8 mouse cellular contexts compared by ENCODE assay signal in genomic region chr5:147186781-147187551, GRCm38 (mm10). TPM values are rescaled to one million over a fixed set of nuclear protein-coding genes. Genes with fewer than 3 reads are reported as not detected.
DNase-seq lines count a peak whose midpoint lies in the region; ATAC-seq lines count a peak whose summit lies in the region.

No protein-coding gene starts in this region.

- H3K9ac ChIP-seq in heart, embryonic 15.5 days = no peak overlapping the region
- H3K9ac ChIP-seq in forebrain, embryonic 12.5 days = no peak overlapping the region
- no peak overlapping the region for H3K9ac ChIP-seq in limb, embryonic 15.5 days
- H3K9ac ChIP-seq in stomach, embryonic 14.5 days (replicated peaks; ENCODE audit: low read depth, low read length) = no peak overlapping the region

- no peak for ATAC-seq in heart, embryonic 15.5 days (replicated peaks; ENCODE audit: insufficient number of reproducible peaks, insufficient read depth, low FRiP score, low read depth)
- peak; percentile 31 for ATAC-seq in forebrain, embryonic 12.5 days (ENCODE audit: low FRiP score)
- ATAC-seq in limb, embryonic 15.5 days (ENCODE audit: insufficient number of reproducible peaks, low FRiP score, low TSS enrichment, low read depth) = no peak
- no peak for ATAC-seq in stomach, embryonic 14.5 days (ENCODE audit: insufficient number of reproducible peaks, insufficient read depth, low FRiP score, low read depth)

- H3K27ac ChIP-seq in heart, embryonic 15.5 days = no peak overlapping the region
- no peak overlapping the region for H3K27ac ChIP-seq in forebrain, embryonic 12.5 days
- no peak overlapping the region for H3K27ac ChIP-seq in limb, embryonic 15.5 days
- no peak overlapping the region for H3K27ac ChIP-seq in stomach, embryonic 14.5 days (ENCODE audit: low read length)

- H3K36me3 ChIP-seq in heart, embryonic 15.5 days = no peaks in the 10 kb centered on the region
- no peaks in the 10 kb centered on the region for H3K36me3 ChIP-seq in forebrain, embryonic 12.5 days (replicated peaks)
- no peaks in the 10 kb centered on the region for H3K36me3 ChIP-seq in limb, embryonic 15.5 days
- no peaks in the 10 kb centered on the region for H3K36me3 ChIP-seq in stomach, embryonic 14.5 days (ENCODE audit: control insufficient read depth, insufficient read depth, low read length)

- peaks cover 29% of the 10 kb centered on the region for H3K4me1 ChIP-seq in heart, embryonic 15.5 days (replicated peaks)
- peaks cover 45% of the 10 kb centered on the region for H3K4me1 ChIP-seq in forebrain, embryonic 12.5 days
- peaks cover 29% of the 10 kb centered on the region for H3K4me1 ChIP-seq in limb, embryonic 15.5 days
- H3K4me1 ChIP-seq in stomach, embryonic 14.5 days (ENCODE audit: control insufficient read depth, insufficient read depth, low read length) = peaks cover 5% of the 10 kb centered on the region

- DNase-seq in heart, postnatal 14 days = no peak
- peak; percentile 35 for DNase-seq in Muller cell, postnatal 12 days (ENCODE audit: inconsistent ontology term)
- DNase-seq in gastrocnemius, adult 18-20 months (ENCODE audit: low spot score) = no peak
- no peak for DNase-seq in urinary bladder, adult 2 months (ENCODE audit: low spot score)

- H3K4me3 ChIP-seq in heart, embryonic 15.5 days = peak overlapping the region; percentile 26
- H3K4me3 ChIP-seq in forebrain, embryonic 12.5 days (replicated peaks) = peak overlapping the region; percentile 43
- peak overlapping the region; percentile 20 for H3K4me3 ChIP-seq in limb, embryonic 15.5 days
- H3K4me3 ChIP-seq in stomach, embryonic 14.5 days (ENCODE audit: low read depth, low read length) = peak overlapping the region; percentile 15

- H3K4me2 ChIP-seq in heart, embryonic 15.5 days = peak overlapping the region; percentile 52
- peak overlapping the region; percentile 65 for H3K4me2 ChIP-seq in forebrain, embryonic 12.5 days
- peak overlapping the region; percentile 31 for H3K4me2 ChIP-seq in limb, embryonic 15.5 days
- 0 out of 2 replicates have a peak overlapping the region, but pooled peaks have one; percentile 29 for H3K4me2 ChIP-seq in stomach, embryonic 14.5 days (replicated peaks; ENCODE audit: low read depth, low read length)

- H3K27me3 ChIP-seq in heart, embryonic 15.5 days = peaks cover 93% of the 10 kb centered on the region
- peaks cover 99% of the 10 kb centered on the region for H3K27me3 ChIP-seq in forebrain, embryonic 12.5 days
- H3K27me3 ChIP-seq in limb, embryonic 15.5 days = peaks cover 98% of the 10 kb centered on the region
- H3K27me3 ChIP-seq in stomach, embryonic 14.5 days (ENCODE audit: control insufficient read depth, insufficient read depth, low read length) = peaks cover 64% of the 10 kb centered on the region

- H3K9me3 ChIP-seq in heart, embryonic 15.5 days (replicated peaks) = 0 out of 2 replicates have a peak, but pooled peaks cover 3% of the 10 kb centered on the region
- peaks cover 6% of the 10 kb centered on the region for H3K9me3 ChIP-seq in forebrain, embryonic 12.5 days
- H3K9me3 ChIP-seq in limb, embryonic 15.5 days = no peaks in the 10 kb centered on the region
- H3K9me3 ChIP-seq in stomach, embryonic 14.5 days (ENCODE audit: control insufficient read depth, low read depth, low read length) = 0 out of 2 replicates have a peak, but pooled peaks cover 4% of the 10 kb centered on the region

- intact Hi-C loops in heart, postnatal 14 days (cut with DNase I) = no loop called here

- 1% methylated on average over 37 of the region's 37 CpGs for WGBS in heart, embryonic 15.5 days
- under 1% methylated on average over 37 of the region's 37 CpGs for WGBS in forebrain, embryonic 12.5 days
- WGBS in limb, embryonic 15.5 days = under 1% methylated on average over 37 of the region's 37 CpGs
- WGBS in stomach, embryonic 14.5 days = 2% methylated on average over 37 of the region's 37 CpGs

RNA-seq across cellular contexts. Expression of gene Gsx1, which starts 1.5 kb away (rescaled TPM):
- not detected in 2 replicates for polyA plus RNA-seq in heart, embryonic 15.5 days (2015; fragmentation: Nextera tagmentation; extraction: Ambion mirVana)
- total RNA-seq in heart, postnatal 14 days (2021) = not detected
- 8.6 and 8.7 TPM in 2 replicates for polyA plus RNA-seq in forebrain, embryonic 12.5 days (2016; fragmentation: Nextera tagmentation; extraction: Ambion mirVana)
- polyA plus RNA-seq in limb, embryonic 15.5 days (2015; fragmentation: Nextera tagmentation; extraction: Ambion mirVana) = not detected in 2 replicates
- polyA plus RNA-seq in stomach, embryonic 14.5 days (2014; fragmentation: Nextera tagmentation; extraction: Ambion mirVana) = not detected in 2 replicates
- total RNA-seq in gastrocnemius, adult 18-20 months (2021) = not detected
- polyA plus RNA-seq in urinary bladder, adult 2 months (2012; rRNA removed) = not detected in 2 replicates
